Mouse (Mus musculus): ENCODE data around the gene Tcte1.

Tcte1 gene

DNA sequence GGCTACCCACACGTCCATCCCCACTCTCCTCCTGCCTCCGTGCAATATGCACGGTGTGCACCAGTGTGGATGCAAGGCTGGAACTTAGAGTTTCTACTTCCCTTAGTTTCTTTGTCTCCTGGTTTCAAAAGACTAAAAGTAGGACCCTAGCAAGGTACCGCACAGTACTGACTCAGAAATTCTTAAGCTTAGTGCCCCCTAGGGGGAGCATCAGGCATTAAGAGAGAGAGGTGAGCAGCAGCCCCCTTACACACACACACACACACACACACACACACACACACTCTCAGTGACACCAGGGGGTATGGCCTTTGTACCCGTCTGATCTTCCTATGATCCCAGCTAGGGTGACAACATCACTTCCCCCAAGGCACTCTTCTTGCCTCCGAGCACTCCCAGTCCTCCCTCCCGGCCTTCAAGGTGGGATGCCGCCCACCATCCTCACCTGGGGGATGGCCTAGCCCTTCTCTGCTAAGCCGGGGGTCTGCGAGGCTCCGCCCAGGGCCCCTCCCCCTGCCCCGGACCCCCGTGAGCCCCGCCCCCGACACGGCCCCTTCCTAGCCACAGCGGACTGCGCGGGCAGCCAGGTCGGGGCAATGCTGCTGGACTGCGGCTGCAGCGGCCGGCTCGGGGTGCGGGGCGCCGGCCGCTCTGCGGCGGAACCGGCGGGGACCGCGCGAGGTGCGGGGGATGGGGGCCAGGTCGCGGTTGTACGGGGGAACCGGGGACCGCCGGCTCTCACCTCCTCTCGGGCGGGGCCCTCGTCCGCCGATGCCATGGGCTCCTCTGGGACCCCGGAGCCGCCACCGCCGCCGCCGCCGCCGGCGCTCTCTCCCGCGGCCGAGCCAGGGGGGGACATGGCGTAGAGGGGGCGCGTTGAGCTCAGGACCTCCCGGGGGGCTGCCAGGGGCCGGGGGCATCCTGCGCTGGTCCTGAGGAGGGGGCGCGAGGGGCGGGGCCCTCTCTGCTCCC, 25.6 kb downstream of the Tcte1 start:
- DNase-seq: peak in 1 of 2 experiments; percentile 37

DNA sequence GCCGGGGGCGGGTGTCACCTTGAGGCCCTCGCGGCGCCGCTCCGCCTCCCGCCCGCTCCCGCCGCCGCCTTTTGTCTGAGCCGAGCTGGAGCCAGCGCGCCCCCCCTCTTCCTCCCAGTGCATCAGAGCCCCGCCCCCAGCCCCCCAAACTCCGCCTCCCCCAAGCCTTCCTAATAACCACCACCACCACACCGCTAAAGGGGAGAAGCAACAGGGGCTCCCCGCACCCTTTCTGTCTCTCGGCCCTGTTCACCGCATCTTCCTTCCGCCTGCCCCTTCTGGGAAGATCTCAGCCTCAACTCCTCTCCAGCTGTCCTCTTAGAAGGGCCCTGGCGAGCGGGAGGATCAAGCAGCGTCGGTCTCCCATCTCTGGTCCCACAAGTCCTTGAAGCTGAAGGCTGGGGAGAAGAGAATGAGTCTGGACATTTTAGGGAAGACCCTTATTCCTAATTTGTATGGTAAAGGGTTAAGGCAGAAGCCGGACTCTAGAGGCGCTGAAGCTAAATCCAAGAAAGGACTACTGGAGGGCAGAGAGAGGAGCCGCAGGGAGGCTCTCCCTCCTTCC, 26.5 kb downstream of the Tcte1 start, which contains the start of gene Tmem151b:
Gene Tmem151b, minus strand, starts transcription at position 61 of the 565 bp plus-strand sequence.
- DNase-seq: no peak

DNA sequence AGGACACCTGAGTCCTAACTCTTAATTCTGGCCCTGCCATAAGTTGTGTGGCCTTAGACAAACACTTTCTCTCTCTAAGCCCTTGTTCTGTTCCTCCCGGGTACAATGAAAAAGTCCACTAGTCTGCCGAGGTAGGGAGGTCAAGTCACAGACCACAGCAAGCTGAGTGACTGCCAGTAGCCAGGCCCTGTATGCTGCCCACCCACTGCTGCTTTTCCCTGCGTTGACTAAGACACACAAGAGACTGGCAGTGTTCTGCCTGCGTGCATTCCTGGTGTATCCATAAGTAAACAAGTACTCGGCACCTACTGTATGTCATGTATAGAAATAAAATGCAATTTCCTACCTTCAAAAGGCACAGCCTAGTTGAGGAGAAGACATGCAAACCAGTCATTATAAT, 27.0 kb downstream of the Tcte1 start:
- DNase-seq: no peak

DNA sequence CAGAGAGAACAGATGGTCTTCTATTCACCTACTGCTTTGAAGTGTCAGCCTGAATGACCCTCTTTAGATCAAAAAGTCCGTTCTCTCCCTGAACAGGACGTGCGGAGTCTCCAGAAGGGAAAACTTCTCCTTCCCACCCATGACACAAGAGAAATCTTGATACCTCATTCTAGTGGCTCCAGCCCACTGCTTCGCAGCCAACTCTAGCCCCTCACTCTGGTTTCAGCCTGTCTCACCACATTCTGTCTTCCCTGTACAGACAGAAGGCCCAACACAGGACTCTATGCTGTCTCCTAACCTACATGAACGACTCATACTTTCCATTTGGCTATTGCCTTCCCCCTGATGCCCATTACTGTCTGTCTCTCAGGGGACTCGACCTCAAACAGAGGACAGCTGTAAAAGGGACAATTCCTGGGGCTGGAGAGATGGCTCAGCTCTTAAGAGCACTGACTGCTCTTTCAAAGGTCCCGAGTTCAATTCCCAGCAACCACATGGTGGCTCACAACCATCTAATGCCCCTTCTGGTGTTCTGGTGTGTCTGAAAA, 28.1 kb downstream of the Tcte1 start:
- no peak for DNase-seq

DNA sequence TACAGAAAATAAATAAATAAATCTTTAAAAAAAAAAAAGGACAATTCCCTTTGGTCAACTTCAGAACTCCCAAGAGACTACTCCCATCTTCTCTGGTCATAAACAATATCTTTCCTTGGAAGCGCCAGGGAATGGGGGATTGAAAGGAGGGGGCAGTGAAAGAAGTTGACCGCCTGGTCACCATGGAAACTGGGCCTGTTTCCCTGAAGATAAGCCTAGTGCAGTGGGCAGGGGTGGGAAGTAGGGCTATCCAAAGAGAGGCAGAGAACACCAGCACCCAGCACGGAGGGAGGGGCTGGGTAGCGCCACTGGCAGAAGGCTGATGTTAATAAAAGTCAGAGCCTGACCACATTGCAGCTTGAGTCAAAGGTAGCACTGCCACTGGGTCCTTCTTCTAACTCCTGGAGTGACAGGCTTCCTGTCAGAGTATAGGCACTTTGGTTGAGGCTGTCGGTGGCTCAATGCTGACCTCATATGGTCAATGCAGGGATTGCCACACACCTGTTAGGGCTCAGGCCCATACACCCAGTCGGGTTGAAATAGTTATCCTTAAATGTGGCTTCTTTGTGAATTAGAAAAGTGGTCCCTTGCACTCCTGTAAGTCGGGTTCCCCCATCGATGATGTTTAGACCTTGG, 28.7 kb downstream of the Tcte1 start:
- DNase-seq: peak; percentile 66 to 72

DNA sequence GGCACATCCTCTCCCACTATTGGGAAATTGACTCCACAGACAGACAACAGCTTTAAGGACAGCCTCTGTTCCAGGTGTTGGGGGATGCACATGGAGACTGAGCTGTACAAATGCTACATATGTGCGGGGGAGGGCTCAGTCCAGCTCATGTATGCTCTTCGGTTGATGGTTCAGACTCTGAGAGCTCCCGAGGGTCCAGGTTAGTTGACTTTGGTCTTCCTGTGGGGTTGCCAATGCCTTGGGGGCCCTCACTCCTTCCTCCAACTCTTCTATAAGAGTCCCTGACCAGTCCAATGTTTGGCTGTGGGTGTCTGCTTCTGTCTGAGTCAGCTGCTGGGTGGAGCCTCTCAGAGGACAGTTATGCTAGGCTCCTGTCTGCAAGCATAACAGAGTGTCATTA, 29.8 kb downstream of the Tcte1 start:
- DNase-seq: no peak

DNA sequence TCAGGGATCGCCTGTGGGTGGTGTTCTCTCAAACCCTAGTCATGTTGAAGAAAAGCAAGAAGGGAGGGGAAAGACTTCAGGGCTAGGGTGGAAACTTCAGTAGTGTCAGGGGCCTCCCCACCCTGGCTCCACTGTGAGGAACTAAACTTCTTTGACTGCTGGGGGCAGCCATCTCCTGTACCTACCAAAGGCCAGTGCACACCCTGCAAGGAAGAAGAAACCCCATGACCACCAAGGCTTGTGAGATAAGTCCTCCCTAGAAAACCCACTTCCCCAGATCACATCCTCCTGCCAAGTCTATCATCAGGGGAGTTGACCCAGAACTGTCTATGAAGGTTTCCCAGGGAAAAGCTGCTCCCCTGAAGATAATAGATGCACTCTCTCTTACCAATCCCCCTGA, 31.2 kb downstream of the Tcte1 start:
- DNase-seq: no peak

DNA sequence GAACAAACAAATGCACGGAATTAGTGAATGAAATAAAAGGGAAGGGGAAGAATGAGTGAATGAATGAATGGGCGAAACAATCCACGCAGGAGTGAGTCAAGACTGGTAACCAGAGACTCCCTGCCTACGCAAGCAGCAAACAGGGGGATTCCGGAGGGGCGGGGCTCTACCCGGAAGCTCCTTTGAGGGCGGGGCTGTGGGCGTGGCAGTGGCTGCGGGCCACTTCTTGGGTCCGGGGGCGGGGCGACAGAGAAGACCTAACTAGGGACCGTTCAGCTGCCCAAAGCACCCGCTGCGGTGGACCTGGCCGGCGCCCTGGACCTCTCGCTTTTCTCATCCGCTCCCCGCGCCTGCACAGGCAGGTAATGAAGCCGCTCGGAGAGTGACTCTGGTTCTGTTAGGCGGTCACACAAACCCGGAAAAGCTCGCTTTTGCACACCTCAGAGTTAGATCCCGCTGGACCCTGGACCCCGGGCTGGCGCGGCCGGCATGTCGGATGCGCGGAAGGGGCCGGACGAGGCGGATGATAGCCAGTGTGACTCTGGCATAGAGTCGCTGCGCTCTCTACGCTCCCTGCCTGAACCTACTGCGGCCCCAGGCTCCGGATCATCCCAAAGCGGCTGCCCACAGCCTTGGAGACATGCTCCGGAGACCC, 32.3 kb downstream of the Tcte1 start, which contains the start of gene Nfkbie:
Gene Nfkbie, plus strand, starts transcription at position 252 of the 655 bp plus-strand sequence.
- DNase-seq: peak; percentile 94 to 95

DNA sequence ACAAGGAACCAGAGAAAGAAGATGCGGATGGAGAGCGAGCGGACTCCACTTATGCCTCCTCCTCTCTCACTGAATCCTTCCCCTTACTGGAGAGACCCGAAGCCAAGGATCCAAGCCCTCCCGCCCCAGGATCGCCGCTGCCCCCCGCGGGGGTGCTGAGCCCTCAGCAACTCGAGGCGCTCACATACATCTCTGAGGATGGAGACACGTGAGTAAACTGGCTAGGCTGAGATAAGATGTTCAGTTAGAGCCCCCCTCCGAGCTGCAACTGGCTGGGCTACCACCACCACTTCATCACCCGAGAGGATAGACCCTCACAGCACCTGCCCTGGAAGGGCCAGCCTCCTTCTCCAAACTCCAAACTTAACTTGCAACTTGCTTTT, 32.9 kb downstream of the Tcte1 start:
- DNase-seq: peak in 1 of 2 experiments; percentile 38

DNA sequence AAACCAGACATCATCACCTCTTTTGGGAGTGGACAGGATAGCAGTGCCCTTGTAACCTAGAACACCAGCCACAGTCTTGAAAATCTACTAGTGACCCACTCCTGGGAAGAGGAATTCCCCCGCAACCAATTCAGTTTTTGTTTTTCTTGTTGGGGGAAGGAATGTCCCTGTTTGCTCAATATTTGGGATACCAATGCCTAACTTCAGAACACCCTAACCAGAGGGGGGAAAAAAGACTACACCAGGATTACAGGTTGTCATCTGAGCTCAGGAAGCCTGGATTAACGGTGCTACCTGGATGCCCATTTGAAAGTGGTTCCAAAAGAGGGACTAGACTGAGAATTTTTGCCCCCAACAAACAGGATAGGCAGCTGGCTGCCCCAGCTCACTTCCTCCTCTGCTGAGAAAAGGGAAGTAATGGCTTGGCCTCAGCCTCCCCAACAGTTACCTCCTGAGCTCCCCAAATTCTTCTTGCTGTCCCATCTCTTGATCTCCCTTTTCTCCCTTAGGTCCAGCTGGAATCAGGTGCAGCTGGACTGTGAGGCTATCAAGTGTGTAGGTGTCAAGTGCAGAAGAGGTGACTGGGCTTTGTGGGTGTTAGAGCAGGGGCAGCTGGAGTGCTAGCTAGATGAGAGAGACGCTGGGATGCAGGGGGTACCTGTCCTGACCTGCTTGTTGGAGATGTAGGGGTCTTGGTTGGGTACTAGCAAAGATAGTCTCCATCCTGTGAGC, 33.4 kb downstream of the Tcte1 start:
- DNase-seq: peak in 1 of 2 experiments; percentile 35

DNA sequence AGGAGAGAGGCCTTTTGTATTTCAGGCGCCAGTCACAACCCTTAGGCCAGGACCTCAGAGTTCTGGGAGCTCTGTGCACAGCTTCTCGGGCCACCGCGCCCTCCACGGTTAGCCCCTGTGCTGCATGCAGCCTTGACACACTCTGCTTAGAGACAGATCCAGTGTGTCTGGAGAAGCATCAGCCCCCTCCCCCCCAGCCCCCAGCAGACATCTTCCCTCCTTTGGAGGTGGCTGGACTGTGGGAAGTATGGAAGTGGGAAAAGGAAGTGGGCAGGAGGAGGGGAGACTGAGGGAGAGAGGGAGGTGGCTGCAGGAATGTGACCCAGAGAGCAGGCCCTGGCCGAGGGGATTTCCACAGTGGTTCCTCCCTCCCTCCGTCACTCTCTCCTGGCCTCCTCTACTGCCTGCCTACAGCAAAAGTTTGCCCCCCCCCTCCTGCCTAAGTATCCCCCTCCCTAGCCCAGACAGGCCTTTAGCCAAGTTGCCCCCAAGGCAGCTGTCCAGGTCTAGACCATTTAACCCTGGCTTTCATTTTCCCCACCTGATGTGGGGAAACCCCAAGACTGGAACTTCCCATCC, 34.1 kb downstream of the Tcte1 start:
- peak in 1 of 2 experiments; percentile 42 for DNase-seq

DNA sequence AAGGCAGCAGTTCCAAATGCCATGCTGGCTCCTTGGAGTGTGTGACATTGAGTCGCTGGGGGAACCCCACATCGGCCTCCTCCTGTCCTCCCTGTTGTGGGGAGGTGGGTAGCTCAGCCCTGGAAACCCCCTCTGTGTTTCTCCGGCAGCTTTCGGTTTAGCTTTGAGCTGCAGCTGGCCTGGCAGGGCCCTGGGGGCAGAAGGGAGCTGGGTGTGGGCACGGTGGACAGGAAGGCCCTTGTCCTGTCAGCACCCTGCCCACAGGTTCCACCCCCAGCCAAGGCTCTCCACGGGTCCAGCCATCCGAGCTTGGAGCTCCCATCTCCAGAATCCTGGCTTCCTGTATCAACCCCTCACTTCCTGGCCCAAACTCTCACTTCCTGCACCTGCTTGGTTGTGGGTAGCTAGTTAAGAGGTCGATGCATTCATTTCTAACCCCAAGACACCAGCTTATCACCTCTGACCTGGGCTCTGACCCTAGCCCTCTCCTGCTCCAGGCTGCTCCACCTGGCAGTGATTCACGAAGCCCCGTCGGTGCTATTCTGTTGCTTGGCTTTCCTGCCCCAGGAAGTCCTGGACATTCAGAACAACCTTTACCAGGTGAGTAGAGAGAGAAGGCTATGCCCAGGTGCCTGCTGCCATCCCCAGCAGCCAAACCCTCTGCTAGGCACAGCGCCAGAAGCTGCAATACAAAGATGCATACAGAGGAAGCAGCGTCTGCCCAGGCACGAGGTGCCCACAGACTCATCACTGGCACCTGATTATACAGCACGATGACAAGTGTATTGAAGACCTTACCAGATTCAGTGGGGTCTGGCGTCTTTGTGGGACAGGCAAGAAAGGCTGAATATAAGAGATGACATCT, 35.0 kb downstream of the Tcte1 start:
- peak in 1 of 2 experiments; percentile 65 for DNase-seq

DNA sequence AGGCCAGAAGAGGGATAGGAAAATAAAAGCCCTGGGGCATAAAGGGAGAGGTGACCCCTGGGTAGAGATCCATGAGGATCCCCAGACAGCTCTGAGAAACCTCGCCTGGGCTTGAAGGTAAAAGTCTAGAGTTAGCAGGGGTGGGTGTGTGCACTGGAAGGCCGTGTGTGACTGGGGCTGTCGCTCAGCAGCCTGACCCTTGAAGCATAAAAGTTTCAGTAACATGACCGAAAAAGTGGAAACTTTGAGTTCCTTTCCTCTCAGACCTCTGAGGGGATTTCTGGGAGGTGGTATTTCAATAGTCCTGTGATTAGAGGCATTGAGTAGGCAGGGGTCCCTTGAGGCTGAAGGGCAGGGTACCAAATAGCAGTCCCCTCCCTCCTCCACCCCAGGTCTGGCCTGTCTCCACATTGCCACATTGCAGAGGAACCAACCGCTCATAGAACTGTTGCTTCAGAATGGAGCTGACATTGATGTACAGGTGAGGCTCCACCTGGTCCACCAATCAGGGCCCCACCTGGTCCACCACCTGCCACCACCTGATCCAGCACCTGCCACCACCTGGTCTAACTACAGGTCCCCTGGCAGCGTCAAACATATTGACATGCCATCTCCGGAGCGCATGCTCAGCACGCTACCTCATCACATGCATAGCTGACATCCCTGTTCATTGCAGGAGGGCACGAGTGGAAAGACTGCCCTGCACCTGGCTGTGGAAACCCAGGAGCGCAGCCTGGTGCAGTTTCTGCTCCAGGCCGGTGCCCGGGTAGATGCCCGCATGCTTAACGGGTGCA, 36.7 kb downstream of the Tcte1 start:
- DNase-seq: no peak

DNA sequence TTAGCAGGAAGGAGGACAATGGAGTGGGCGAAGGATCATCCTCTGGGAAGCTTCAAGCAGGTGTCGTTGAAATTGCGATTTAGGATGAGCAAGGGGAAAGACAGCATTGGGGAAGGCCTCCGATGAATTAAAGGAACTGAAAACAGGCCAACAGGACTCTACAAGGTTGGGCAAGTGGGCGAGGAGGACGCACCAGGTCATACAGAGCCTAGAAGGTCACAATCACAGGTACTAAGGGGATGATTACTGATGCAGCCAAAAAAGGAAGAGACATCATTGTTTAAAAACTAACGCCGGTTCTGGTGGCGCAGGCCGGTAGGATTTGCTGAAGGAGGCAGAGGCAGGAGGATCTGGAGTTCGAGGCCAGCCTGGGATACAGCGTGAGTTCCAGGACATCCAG, 40.0 kb downstream of the Tcte1 start:
- DNase-seq: no peak

DNA sequence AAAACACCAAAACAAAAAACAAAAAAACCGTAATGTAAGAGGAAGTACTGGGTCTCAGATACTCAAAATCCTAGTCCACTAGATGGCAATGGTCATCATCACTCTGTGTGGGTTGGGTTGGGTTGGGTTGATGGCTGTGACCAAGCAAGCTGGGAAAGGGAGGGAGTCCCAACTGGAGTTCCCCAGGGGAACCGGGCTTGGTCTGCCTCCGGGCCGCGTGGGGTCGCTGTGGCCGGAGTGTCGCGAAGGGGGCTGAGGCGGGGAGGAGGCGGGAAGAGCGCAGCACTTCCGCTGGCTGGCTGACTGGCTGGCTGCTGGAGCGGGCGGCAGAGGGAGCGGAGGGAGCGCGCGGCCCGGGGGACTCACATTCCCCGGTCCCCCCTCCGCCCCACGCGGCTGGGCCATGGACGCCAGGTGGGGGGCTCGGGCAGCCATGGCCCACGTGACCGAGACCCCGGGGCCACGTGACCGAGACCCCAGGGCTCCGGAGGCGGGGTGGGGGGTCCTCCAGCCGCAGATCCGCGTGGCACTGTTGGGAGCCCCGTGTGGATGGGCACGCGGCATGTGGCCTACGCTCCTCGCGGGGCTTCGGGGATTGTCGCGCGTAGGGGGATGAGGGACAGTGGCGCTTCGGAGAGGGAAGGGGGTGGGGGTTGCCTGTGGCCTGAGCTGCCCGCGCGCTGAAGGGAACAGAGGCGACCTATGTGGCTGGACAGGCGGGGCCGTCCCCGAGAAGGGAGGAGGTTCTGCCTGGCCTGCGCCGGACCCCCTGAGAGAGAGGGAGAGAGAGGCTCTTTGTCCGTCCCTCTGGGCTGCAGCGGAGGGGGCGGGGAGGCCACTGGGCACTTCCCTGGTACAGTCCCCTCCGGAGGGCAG, 40.7 kb downstream of the Tcte1 start, which contains the start of gene Slc35b2:
Gene Slc35b2, plus strand, starts transcription at position 220 of the 876 bp plus-strand sequence.
- DNase-seq: peak; percentile 81 to 82

DNA sequence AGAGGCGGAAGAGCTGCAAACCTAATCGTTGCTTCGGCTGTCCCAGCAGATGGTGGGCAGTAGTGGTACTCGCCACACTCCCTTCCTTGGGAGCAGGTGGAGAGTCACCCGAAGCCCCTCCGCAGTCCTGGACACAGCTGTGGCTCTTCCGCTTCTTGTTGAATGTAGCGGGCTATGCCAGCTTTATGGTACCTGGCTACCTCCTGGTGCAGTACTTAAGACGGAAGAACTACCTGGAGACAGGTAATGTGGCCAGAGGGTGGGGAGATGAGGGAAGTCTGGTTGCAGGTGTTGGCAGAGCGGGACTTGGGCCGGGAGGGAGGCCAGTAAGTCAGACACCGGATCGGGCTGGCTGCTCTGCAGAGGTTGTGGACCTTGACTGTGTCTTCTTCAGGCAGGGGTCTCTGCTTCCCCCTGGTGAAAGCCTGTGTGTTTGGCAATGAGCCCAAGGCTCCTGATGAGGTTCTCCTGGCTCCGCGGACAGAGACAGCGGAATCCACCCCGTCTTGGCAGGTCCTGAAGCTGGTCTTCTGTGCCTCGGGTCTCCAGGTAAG, 41.4 kb downstream of the Tcte1 start:
- no peak for DNase-seq

DNA sequence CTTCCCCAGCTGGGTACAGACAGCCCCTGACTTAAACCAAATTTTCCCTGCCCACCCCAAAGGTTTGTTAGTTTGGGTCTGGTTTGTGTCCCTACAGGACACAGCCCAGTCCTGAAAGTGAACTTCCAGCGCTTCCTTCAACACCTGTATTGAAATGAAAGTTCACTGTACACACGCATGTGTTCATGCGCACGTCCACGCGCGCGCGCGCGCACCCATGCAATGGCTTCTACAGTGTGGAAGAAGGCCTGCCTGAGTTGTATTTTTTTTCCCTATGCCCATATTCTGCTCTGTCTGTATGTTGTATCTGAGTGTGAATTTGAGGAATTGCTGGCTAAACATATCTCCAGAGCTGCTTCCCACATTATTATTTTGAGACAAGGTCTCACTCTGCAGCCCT, 41.9 kb downstream of the Tcte1 start:
- DNase-seq: no peak

DNA sequence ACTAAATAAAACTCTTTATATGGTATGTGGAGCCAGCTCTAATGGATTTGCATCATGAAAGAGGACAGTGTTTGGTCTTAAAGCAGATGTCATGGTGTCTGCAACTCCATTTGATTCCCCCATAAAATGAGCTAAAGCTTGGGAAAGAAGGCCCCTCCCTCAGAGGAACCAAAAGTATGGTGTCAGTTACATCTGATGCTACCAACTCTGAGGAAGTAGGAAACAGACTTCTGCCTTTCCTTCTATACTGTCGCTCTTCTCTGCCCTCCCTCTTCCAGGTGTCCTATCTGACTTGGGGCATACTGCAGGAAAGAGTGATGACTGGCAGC, 42.8 kb downstream of the Tcte1 start:
- DNase-seq: no peak

Data from thymus, adult 18-20 months (tissue).